Mouse (Mus musculus) intestine, postnatal 0 days (tissue): Measurements from ENCODE around the gene Ndufaf2. TPM values are rescaled to one million over a fixed set of nuclear protein-coding genes. Genes with fewer than 3 reads are reported as not detected.

Experiments used
- ATAC-seq: fragments of 200-750 bp; cut with Nextera tagmentation; 2 replicates; pipeline ENCODE4 v1.8.0; 2017; ENCODE audit warnings: mild to moderate bottlenecking, moderate TSS enrichment, moderate library complexity
- H3K27ac ChIP-seq: fragments of 300-500 bp; sonication (generic); 2 replicates; pipeline ENCODE4 v1.5.1; 2014; ENCODE audit warnings: mild to moderate bottlenecking, low read depth, low read length, moderate library complexity
- H3K27me3 ChIP-seq: fragments of 300-500 bp; sonication (generic); replicated peaks from 2 replicates; pipeline ENCODE4 v1.6.1; 2014; ENCODE audit warnings: low read length, mixed read lengths; ENCODE audit not compliant: control insufficient read depth, insufficient read depth
- H3K36me3 ChIP-seq: fragments of 300-500 bp; sonication (generic); 2 replicates; pipeline ENCODE4 v1.6.1; 2014; ENCODE audit warnings: mild to moderate bottlenecking, moderate library complexity; ENCODE audit not compliant: control insufficient read depth, insufficient read depth
- H3K4me1 ChIP-seq: fragments of 300-500 bp; sonication (generic); replicated peaks from 2 replicates; pipeline ENCODE4 v1.6.1; 2014; ENCODE audit warnings: antibody characterized with exemption, low read length, mixed read lengths; ENCODE audit not compliant: control insufficient read depth, insufficient read depth
- H3K4me2 ChIP-seq: fragments of 300-500 bp; sonication (generic); replicated peaks from 2 replicates; pipeline ENCODE4 v1.6.1; 2014; ENCODE audit warnings: low read depth, mild to moderate bottlenecking, moderate library complexity
- H3K4me3 ChIP-seq: fragments of 300-500 bp; sonication (generic); 2 replicates; pipeline ENCODE4 v1.5.1; 2014; ENCODE audit warnings: low read depth, low read length
- H3K9ac ChIP-seq: fragments of 300-500 bp; sonication (generic); 2 replicates; pipeline ENCODE4 v1.6.1; 2014; ENCODE audit warnings: mild to moderate bottlenecking, low read depth, low read length
- H3K9me3 ChIP-seq: fragments of 300-500 bp; sonication (generic); 2 replicates; pipeline ENCODE4 v1.6.1; 2016; ENCODE audit warnings: mixed run types; ENCODE audit not compliant: control insufficient read depth
- CTCF ChIP-seq: sonication (generic); IDR thresholded peaks from 2 replicates; pipeline ENCODE4 v1.5.1; 2016; ENCODE audit warnings: low read depth, mild to moderate bottlenecking, control low read depth, antibody characterized with exemption, moderate library complexity
- WGBS: fragments of 180-500 bp; shearing (Covaris S2); extraction: QIAGEN DNeasy Blood & Tissue Kit; methylation state at CpG from one replicate; pipeline ENCODE4 v1.1.7; 2014; 5-methylcytosine and 5-hydroxymethylcytosine counted together
- polyA plus RNA-seq: library from polyadenylated mRNA; unstranded; fragments of >200 nt; fragmentation: Nextera tagmentation; extraction: Ambion mirVana; gene quantifications from 2 replicates; pipeline ENCODE4 v1.2.1, GENCODE M21; 2015

The Ndufaf2 gene
- polyA plus RNA-seq, 1 experiment from 2014 or later = 39.2 TPM

DNA sequence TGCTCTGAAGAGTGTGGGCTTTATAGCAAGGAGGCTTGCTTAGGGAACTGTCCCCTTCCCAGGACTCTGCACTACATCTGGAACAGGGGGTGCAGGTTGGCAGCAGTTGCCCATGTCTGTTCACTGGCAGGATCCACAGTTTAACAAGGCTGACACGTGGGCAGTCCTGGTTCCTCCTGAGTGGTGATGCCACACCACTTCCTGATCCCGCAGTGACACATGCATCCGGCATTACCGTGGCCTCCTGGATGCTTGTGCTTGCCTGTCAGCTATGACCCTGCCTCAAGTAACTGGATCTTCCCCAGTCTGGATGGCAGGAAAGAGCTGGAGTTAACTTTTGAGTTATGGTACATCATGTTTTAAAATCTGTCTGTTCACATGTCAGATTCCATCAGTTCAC, 29.6 kb upstream of the Ndufaf2 start:
- Histone ChIP-seq H3K4me2 (no peak overlapping the region), H3K4me1 (no peaks in the 10 kb centered on the region), H3K9ac (no peak overlapping the region), H3K9me3 (no peaks in the 10 kb centered on the region), H3K36me3 (peaks cover 31% of the 10 kb centered on the region), H3K27ac (no peak overlapping the region), H3K27me3 (no peaks in the 10 kb centered on the region), H3K4me3 (no peak overlapping the region)
- 79% methylated on average over 4 of the region's 4 CpGs for WGBS
- no peak for TF ChIP-seq CTCF
- ATAC-seq = no peak

DNA sequence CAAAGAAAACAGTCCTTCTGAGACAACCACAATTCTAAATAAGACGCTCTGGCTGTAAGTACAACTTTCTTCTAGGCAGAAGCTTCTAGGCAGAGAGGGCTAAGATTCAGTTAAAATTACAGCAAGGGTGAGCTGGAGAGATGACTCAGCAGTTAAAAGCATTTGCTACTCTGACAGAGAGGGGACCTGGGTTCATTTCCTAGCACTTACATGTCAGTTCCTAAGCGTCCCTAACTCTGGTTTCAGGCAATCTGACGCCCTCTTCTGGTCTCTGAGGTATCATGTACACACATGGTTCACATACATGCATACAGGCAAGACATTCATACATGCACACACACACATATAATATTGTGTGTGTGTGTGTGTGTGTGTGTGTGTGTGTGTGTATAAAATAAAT, 27.1 kb upstream of the Ndufaf2 start:
- H3K27ac ChIP-seq = no peak overlapping the region
- H3K4me3 ChIP-seq = no peak overlapping the region
- no peaks in the 10 kb centered on the region for H3K27me3 ChIP-seq
- H3K9ac ChIP-seq = no peak overlapping the region
- no peaks in the 10 kb centered on the region for H3K4me1 ChIP-seq
- no peak for TF ChIP-seq CTCF
- 95% methylated on average over 3 of the region's 3 CpGs for WGBS
- peaks cover 52% of the 10 kb centered on the region for H3K36me3 ChIP-seq
- no peaks in the 10 kb centered on the region for H3K9me3 ChIP-seq
- no peak overlapping the region for H3K4me2 ChIP-seq
- ATAC-seq = no peak

DNA sequence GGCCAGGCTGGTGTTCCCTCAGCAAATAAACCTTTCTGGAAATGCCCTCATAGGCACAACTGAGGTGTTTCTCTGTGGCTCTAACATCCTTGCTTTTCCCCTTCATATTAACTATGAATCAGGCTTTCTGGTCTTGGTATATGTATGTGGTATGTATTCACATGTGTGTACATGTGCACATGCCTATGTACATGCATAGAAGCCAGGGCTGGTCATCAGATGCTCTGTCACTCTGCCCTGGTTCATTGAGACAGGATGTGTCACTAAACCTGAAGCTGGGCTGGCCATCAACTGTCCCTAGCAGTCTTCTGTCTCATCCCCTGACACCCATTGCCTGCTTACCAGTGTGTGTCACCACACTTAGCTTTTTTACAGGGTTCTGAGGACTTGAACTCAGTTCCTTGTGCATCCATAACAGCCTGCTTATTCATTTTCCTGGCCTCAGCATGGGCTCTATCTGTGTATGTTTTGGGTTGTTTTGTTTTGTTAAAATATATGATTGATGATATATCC, 26.4 kb upstream of the Ndufaf2 start:
- Histone ChIP-seq H3K27me3 (no peaks in the 10 kb centered on the region), H3K4me3 (no peak overlapping the region), H3K9ac (no peak overlapping the region), H3K27ac (no peak overlapping the region), H3K9me3 (no peaks in the 10 kb centered on the region), H3K4me1 (no peaks in the 10 kb centered on the region), H3K36me3 (peaks cover 54% of the 10 kb centered on the region), H3K4me2 (no peak overlapping the region)
- ATAC-seq = no peak
- no peak for TF ChIP-seq CTCF

DNA sequence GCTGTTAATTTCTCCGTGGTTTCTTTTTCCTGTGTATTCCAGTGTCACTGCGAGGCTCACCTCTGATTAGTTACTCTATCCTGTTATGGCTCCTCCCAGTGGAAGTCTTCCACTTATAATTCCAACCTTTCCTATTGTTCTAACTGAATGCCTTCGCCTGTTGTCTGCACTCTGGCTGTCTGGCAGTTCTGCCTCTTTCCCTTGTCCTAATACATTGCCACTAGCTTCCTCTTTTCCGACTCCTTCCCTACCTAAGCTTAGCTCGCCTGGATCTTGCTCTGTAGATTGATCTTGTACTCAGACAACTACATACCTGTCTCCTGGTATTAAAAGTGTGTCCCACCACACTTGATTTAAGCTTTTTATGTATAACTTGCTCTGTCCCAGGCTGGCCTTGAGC, 22.4 kb upstream of the Ndufaf2 start:
- Histone ChIP-seq H3K4me3 (no peak overlapping the region), H3K27ac (no peak overlapping the region), H3K4me1 (no peaks in the 10 kb centered on the region), H3K27me3 (no peaks in the 10 kb centered on the region), H3K9me3 (no peaks in the 10 kb centered on the region), H3K9ac (no peak overlapping the region), H3K36me3 (peaks cover 59% of the 10 kb centered on the region), H3K4me2 (no peak overlapping the region)
- WGBS = 82% methylated on average over 5 of the region's 5 CpGs
- no peak for TF ChIP-seq CTCF
- no peak for ATAC-seq

DNA sequence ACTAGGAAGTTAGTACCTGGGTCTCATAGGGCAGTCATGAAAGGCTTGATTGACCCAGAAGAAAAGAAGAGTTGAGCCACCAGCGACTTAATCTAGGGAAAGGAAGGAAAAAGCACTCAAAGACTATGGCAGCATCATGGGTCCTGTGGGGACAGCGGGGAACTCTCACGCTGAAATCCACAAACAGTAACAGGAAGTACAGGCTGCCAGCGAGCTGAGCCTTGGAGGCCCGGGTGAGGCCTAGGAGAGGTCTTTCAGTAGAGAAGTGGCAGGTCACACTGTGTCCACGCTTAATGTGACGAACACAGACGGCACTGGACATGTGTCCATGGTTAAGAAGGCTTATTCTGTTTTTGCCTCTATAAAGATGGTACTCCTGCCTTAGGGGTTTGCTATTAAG, 21.2 kb upstream of the Ndufaf2 start:
- ATAC-seq = no peak
- H3K36me3 ChIP-seq = peaks cover 51% of the 10 kb centered on the region
- no peak overlapping the region for H3K4me3 ChIP-seq
- H3K4me1 ChIP-seq = no peaks in the 10 kb centered on the region
- H3K9me3 ChIP-seq = no peaks in the 10 kb centered on the region
- TF ChIP-seq CTCF = no peak
- H3K9ac ChIP-seq = no peak overlapping the region
- no peak overlapping the region for H3K4me2 ChIP-seq
- no peak overlapping the region for H3K27ac ChIP-seq
- 89% methylated on average over 8 of the region's 8 CpGs for WGBS
- H3K27me3 ChIP-seq = no peaks in the 10 kb centered on the region

DNA sequence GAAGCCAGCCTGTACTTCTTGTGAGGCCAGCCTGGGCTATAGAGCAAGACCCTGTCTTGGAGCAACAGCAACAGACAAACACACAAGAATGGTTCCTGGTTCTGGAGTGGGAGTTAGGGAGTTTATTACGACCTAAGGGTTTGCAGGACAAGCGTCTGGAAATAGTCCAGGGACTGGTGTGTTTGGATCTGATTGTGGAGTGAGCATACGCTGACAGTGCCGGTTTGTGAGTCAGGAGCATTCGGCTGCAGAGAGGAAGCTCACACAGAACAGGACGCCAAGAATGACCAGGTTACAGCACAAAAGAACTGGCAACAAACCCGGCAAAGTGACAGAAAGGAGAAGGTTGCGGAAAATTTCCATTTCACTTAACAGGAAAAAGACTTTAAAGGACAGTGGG, 12.1 kb upstream of the Ndufaf2 start:
- Histone ChIP-seq H3K4me3 (no peak overlapping the region), H3K4me1 (no peaks in the 10 kb centered on the region), H3K36me3 (peaks cover 8% of the 10 kb centered on the region), H3K9ac (no peak overlapping the region), H3K4me2 (no peak overlapping the region), H3K27me3 (no peaks in the 10 kb centered on the region), H3K27ac (no peak overlapping the region), H3K9me3 (no peaks in the 10 kb centered on the region)
- TF ChIP-seq CTCF = no peak
- 87% methylated on average over 8 of the region's 8 CpGs for WGBS
- ATAC-seq = no peak

DNA sequence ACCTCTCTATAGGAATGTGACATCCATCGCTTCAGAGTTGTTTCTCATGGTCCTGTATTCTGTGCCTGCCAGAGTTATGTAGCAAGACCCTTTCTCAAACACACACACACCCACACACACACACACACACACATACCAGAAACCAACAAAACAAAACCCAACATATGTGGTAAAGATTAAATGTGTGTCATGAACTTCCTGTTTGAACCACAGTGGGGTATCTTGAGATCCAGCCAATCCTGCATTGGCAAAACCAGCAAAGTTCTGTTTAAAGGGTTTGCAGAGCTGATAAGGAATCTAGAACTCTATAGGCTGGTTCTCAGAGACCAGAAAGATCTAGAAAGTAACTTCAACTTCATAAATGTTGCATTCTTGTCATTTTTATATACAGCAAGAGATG, 11.6 kb upstream of the Ndufaf2 start:
- no peak overlapping the region for H3K4me3 ChIP-seq
- H3K4me2 ChIP-seq = no peak overlapping the region
- WGBS = 86% methylated on average over 1 of the region's 1 CpGs
- H3K27me3 ChIP-seq = no peaks in the 10 kb centered on the region
- H3K4me1 ChIP-seq = no peaks in the 10 kb centered on the region
- H3K36me3 ChIP-seq = peaks cover 8% of the 10 kb centered on the region
- no peak overlapping the region for H3K27ac ChIP-seq
- no peaks in the 10 kb centered on the region for H3K9me3 ChIP-seq
- no peak for ATAC-seq
- no peak for TF ChIP-seq CTCF
- no peak overlapping the region for H3K9ac ChIP-seq
